Mouse (Mus musculus) liver, embryonic 12.5 days (tissue): Measurements from ENCODE around the gene Cops7a. TPM values are rescaled to one million over a fixed set of nuclear protein-coding genes. Genes with fewer than 3 reads are reported as not detected.

Experiments
- ATAC-seq: fragments of 200-750 bp; cut with Nextera tagmentation; 2 replicates; pipeline ENCODE4 v1.8.0; 2017; ENCODE audit warnings: moderate number of reproducible peaks, mild to moderate bottlenecking, moderate library complexity
- H3K27ac ChIP-seq: fragments of 300-500 bp; sonication (generic); 2 replicates; pipeline ENCODE4 v1.5.1; 2016; ENCODE audit warnings: mild to moderate bottlenecking
- H3K27me3 ChIP-seq: fragments of 300-500 bp; sonication (generic); replicated peaks from 2 replicates; pipeline ENCODE4 v1.6.1; 2016; ENCODE audit warnings: mild to moderate bottlenecking, moderate library complexity
- H3K36me3 ChIP-seq: fragments of 300-500 bp; sonication (generic); 2 replicates; pipeline ENCODE4 v1.6.1; 2016; ENCODE audit warnings: mild to moderate bottlenecking, moderate library complexity
- H3K4me1 ChIP-seq: fragments of 300-500 bp; sonication (generic); 2 replicates; pipeline ENCODE4 v1.6.1; 2016
- H3K4me2 ChIP-seq: fragments of 300-500 bp; sonication (generic); 2 replicates; pipeline ENCODE4 v1.6.1; 2016; ENCODE audit warnings: mild to moderate bottlenecking, moderate library complexity
- H3K4me3 ChIP-seq: fragments of 300-500 bp; sonication (generic); 2 replicates; pipeline ENCODE4 v1.5.1; 2016; ENCODE audit warnings: mild to moderate bottlenecking, moderate library complexity
- H3K9ac ChIP-seq: fragments of 300-500 bp; sonication (generic); 2 replicates; pipeline ENCODE4 v1.6.1; 2016; ENCODE audit warnings: mild to moderate bottlenecking, moderate library complexity
- H3K9me3 ChIP-seq: fragments of 300-500 bp; sonication (generic); replicated peaks from 2 replicates; pipeline ENCODE4 v1.6.1; 2016; ENCODE audit warnings: mild to moderate bottlenecking, moderate library complexity
- WGBS: fragments of 180-500 bp; shearing (Covaris S2); methylation state at CpG from one replicate; pipeline ENCODE4 v1.1.7; 2016; ENCODE audit not compliant: insufficient replicate concordance; 5-methylcytosine and 5-hydroxymethylcytosine counted together
- polyA plus RNA-seq: library from polyadenylated mRNA; unstranded; fragments of >200 nt; fragmentation: Nextera tagmentation; extraction: Ambion mirVana; gene quantifications from 2 replicates; pipeline ENCODE4 v1.2.1, GENCODE M21; 2016

Cops7a gene
- polyA plus RNA-seq, 1 experiment from 2014 or later, result 88.7 TPM

DNA sequence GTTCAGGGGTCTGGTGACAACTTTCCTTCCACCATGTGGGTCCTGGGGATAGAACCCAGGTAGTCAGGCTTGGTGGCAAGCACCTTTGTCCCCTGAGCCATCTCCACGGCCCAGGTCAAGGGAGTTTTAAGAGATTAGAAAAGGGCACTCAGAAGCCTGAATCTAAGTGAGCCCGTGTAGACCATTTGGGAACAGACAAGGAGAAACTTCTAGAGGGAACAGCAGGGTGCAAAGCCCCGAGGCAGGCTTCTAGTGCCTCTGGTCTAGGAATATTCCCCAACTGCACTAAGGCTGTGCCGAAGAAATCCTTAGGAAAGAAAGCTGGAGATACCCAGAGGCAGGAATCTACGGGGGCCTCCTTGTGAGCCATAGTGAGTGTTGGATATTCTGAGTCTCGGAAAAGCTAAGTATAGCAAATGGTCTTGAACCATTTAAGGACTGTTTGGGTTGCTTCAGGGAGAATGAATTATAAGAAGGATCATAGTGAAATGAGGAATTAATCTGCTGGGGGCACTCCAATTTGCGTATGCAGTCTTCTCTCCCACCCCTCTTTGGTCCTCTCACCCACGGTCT is 30.6 kb upstream of the Cops7a start:
- Histone ChIP-seq H3K9me3 (no peaks in the 10 kb centered on the region), H3K4me1 (peaks cover 16% of the 10 kb centered on the region), H3K36me3 (no peaks in the 10 kb centered on the region), H3K27me3 (peaks cover 100% of the 10 kb centered on the region), H3K9ac (no peak overlapping the region), H3K4me3 (no peak overlapping the region), H3K4me2 (no peak overlapping the region), H3K27ac (no peak overlapping the region)
- ATAC-seq, result no peak
- 42% methylated on average over 8 of the region's 8 CpGs for WGBS

- peaks cover 98% of the 10 kb centered on the region for H3K27me3 ChIP-seq
- H3K36me3 ChIP-seq, result no peaks in the 10 kb centered on the region
- H3K4me2 ChIP-seq, result no peak overlapping the region
- no peak overlapping the region for H3K4me3 ChIP-seq
- 73% methylated on average over 7 of the region's 7 CpGs for WGBS
- H3K9me3 ChIP-seq, result 0 out of 2 replicates have a peak, but pooled peaks cover under 1% of the 10 kb centered on the region
- peaks cover 16% of the 10 kb centered on the region for H3K4me1 ChIP-seq
- H3K27ac ChIP-seq, result no peak overlapping the region
- no peak for ATAC-seq
- H3K9ac ChIP-seq, result no peak overlapping the region
These were observed 29.9 kb upstream of the Cops7a start for GRCm38 (mm10) chr6:124995246-124995645.

DNA sequence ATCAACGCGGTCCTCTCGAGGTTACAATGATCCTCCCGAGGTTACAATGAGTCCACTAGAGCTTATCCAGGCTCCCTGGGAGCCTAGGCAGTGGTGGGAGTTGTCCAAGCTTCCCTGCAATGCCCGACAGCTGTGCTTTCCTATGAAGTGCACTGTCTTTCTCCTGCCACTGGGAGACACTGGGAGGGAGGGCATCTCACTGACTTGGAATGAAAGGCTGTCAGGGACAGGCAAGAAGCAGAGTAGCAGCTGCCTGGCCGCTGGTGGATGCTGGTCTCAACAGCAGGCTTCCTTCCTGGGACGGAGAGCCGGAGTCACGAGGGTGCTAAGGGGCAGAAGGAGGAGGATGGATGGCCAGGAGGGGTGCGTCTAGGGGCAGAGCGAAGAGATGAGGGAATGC is 28.5 kb upstream of the Cops7a start:
- Histone ChIP-seq H3K36me3 (no peaks in the 10 kb centered on the region), H3K27me3 (peaks cover 85% of the 10 kb centered on the region), H3K9me3 (0 out of 2 replicates have a peak, but pooled peaks cover 7% of the 10 kb centered on the region), H3K4me2 (no peak overlapping the region), H3K27ac (no peak overlapping the region), H3K4me1 (peaks cover 16% of the 10 kb centered on the region), H3K4me3 (no peak overlapping the region), H3K9ac (no peak overlapping the region)
- WGBS, result 18% methylated on average over 11 of the region's 11 CpGs
- ATAC-seq, result no peak

DNA sequence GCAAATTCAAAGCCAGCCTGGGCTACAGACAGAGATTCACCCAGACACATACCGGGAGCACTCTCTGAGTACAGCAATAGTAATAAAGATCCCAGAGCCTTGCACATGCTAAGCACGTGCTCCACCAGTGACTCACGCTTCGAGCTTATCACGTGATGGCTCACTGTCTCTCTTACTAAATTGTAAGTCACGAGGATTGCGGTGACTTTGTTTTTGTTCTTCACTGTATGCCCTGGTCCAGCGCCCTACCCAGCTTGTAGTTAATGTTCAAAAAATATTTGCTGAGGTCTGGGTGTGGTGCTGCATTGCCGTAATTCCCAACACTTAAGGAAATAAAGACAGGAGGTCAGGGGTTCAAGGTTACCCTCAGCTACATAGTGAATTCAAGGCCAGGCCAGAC is 28.0 kb upstream of the Cops7a start:
- Histone ChIP-seq H3K27ac (no peak overlapping the region), H3K4me2 (no peak overlapping the region), H3K4me3 (no peak overlapping the region), H3K27me3 (peaks cover 81% of the 10 kb centered on the region), H3K36me3 (no peaks in the 10 kb centered on the region), H3K9ac (no peak overlapping the region), H3K9me3 (0 out of 2 replicates have a peak, but pooled peaks cover 7% of the 10 kb centered on the region), H3K4me1 (peaks cover 16% of the 10 kb centered on the region)
- 67% methylated on average over 9 of the region's 9 CpGs for WGBS
- ATAC-seq, result no peak

DNA sequence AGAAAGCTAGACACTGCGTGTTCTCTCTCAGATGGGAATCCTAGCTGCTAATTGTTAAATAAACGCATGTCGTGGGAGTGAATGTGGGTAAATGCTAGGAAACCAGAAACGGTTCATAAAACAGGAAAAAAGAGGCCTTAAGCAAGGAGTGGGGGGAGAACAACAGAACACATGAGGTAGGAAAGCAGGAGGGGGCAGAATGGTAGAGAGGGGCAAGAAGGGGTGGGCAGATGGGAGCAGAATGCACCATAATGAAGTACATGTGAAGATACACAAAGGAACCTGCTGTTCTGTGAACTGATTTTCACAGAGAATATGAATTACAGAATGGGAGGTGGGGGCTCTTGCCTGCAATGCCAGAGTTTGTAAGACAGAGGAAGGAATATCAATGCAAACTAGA is 26.9 kb upstream of the Cops7a start:
- Histone ChIP-seq H3K9me3 (0 out of 2 replicates have a peak, but pooled peaks cover 7% of the 10 kb centered on the region), H3K4me3 (no peak overlapping the region), H3K36me3 (no peaks in the 10 kb centered on the region), H3K27ac (no peak overlapping the region), H3K9ac (no peak overlapping the region), H3K4me1 (peaks cover 10% of the 10 kb centered on the region), H3K27me3 (peaks cover 77% of the 10 kb centered on the region), H3K4me2 (no peak overlapping the region)
- no peak for ATAC-seq
- 60% methylated on average over 4 of the region's 4 CpGs for WGBS

DNA sequence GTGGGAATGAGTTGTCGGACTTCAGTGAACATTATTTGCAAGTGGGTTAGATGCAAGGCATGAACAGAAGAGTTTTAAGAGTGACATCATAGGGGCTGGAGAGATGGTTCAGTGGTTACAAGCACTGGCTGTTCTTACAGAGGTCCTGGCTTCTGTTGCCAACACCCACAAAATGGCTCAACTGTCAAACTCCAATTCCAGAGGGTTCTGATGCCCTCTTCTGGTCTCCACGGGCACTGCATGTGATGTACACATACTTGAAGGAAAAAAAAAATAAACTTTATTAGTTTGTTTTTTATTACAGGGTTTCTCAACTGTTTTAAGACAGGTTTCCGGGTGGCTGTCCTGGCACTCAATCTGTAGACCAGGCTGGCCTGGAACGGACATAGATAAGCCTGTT is 2.4 kb upstream of the Cops7a start:
- WGBS, result 54% methylated on average over 4 of the region's 4 CpGs
- H3K4me2 ChIP-seq, result no peak overlapping the region
- no peak overlapping the region for H3K9ac ChIP-seq
- no peaks in the 10 kb centered on the region; the same call in 1 of the 2 replicates for H3K27me3 ChIP-seq
- H3K36me3 ChIP-seq, result peaks cover 6% of the 10 kb centered on the region
- no peaks in the 10 kb centered on the region for H3K9me3 ChIP-seq
- H3K4me3 ChIP-seq, result no peak overlapping the region
- ATAC-seq, result no peak
- no peak overlapping the region for H3K27ac ChIP-seq
- peaks cover 20% of the 10 kb centered on the region for H3K4me1 ChIP-seq

- Histone ChIP-seq H3K9ac (peak overlapping the region; percentile 90; the same call in 1 of the 2 replicates), H3K4me2 (peak overlapping the region; percentile 91), H3K27me3 (no peaks in the 10 kb centered on the region; the same call in 1 of the 2 replicates), H3K4me3 (peak overlapping the region; percentile 81), H3K4me1 (peaks cover 20% of the 10 kb centered on the region), H3K27ac (peak overlapping the region; percentile 16; the same call in 1 of the 2 replicates), H3K9me3 (no peaks in the 10 kb centered on the region), H3K36me3 (peaks cover 17% of the 10 kb centered on the region)
- 93% methylated on average over 7 of the region's 7 CpGs for WGBS
- ATAC-seq, result no peak
These were observed 1.3 kb upstream of the Cops7a start for GRCm38 (mm10) chr6:124966466-124967118.

DNA sequence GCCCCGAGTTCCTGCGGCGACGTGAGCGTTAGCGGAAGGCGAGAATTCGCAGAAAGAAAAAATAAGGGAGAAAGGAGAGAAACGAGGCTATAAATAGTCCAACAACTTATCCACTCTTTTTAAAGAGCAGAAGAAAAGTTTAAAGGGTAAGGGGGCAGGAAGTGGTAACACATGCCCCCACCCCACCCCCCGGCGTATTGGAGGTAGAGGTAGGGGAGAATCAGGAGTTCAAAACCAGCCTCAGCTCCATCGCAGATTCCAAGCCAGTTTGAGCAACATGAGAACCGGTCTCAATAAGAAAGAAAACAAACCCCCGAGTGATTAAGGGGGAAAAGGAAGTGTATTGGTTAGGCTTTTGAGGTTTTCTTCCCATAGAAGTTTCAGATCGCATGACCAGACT is 409 bp upstream of the Cops7a start:
- WGBS, result 6% methylated on average over 15 of the region's 15 CpGs
- Histone ChIP-seq H3K9ac (peak overlapping the region; percentile 90), H3K27ac (peak overlapping the region; percentile 87), H3K4me1 (peaks cover 20% of the 10 kb centered on the region), H3K4me3 (peak overlapping the region; percentile 81), H3K4me2 (peak overlapping the region; percentile 91), H3K36me3 (peaks cover 25% of the 10 kb centered on the region), H3K27me3 (no peaks in the 10 kb centered on the region; the same call in 1 of the 2 replicates), H3K9me3 (no peaks in the 10 kb centered on the region)
- no peak for ATAC-seq

GRCm38 (mm10) chr6:124964638-124965037 is 700 bp downstream of the Cops7a start:
- no peaks in the 10 kb centered on the region for H3K9me3 ChIP-seq
- peaks cover 20% of the 10 kb centered on the region for H3K4me1 ChIP-seq
- peaks cover 36% of the 10 kb centered on the region for H3K36me3 ChIP-seq
- peak overlapping the region; percentile 90 for H3K9ac ChIP-seq
- peak overlapping the region; percentile 81 for H3K4me3 ChIP-seq
- peak overlapping the region; percentile 91 for H3K4me2 ChIP-seq
- 17% methylated on average over 16 of the region's 16 CpGs for WGBS
- no peaks in the 10 kb centered on the region for H3K27me3 ChIP-seq
- ATAC-seq, result peak; percentile 5
- peak overlapping the region; percentile 87 for H3K27ac ChIP-seq

DNA sequence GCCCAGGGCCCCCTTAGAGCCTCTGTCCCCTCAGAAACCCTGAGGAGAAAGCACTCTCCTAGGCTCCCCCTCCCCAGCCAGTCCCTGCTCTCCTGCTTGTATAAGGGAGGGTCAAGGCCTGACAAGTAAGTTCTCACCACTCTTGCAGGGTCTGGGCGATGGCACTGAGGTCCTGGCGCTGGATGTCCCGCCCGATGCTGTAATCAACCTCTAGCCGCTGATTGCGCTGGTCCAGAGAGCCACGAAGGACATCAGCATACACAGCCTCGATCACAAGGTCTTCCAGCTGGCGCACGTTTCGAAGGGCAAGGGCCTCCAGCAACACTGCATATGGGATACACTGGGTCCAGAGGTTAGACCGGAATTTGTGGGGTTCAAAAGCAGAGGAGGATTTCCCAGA is 4.3 kb downstream of the Cops7a start:
- Histone ChIP-seq H3K4me3 (no peak overlapping the region), H3K27ac (no peak overlapping the region), H3K27me3 (no peaks in the 10 kb centered on the region), H3K9ac (no peak overlapping the region), H3K36me3 (peaks cover 64% of the 10 kb centered on the region), H3K9me3 (no peaks in the 10 kb centered on the region), H3K4me1 (peaks cover 12% of the 10 kb centered on the region), H3K4me2 (no peak overlapping the region)
- no peak for ATAC-seq
- WGBS, result 84% methylated on average over 12 of the region's 12 CpGs

GRCm38 (mm10) chr6:124959960-124960359 is 5.4 kb downstream of the Cops7a start:
- no peak for ATAC-seq
- peaks cover 70% of the 10 kb centered on the region for H3K36me3 ChIP-seq
- WGBS, result 87% methylated on average over 13 of the region's 13 CpGs

DNA sequence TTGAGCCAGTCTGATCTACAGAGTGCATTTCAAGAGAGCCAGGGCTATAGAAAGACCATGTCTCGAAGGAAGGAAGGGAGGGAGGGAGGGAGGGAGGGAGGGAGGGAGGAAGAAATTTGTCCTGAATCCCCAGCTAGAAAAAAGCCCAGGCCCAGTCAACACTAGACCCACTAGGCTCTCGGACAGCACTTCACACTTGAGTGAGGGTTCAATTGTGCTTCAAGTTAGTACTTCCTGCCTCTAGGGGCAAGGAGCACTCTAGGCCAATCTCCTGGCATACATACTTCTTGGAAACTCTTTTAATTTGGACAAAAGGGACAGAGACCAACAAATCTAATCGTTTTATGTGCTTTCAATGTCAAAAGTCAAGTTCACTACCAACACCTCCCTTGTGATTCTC is 7.2 kb downstream of the Cops7a start:
- Histone ChIP-seq H3K4me1 (no peaks in the 10 kb centered on the region), H3K27ac (no peak overlapping the region), H3K9me3 (no peaks in the 10 kb centered on the region), H3K36me3 (peaks cover 83% of the 10 kb centered on the region), H3K27me3 (no peaks in the 10 kb centered on the region), H3K4me2 (no peak overlapping the region), H3K9ac (no peak overlapping the region), H3K4me3 (no peak overlapping the region)
- no peak for ATAC-seq
- 74% methylated on average over 3 of the region's 3 CpGs for WGBS

More at GRCm38 (mm10) chr6:124959960-124960359, 5.4 kb downstream of the Cops7a start:
- Histone ChIP-seq H3K9me3 (no peaks in the 10 kb centered on the region), H3K4me2 (no peak overlapping the region), H3K27ac (no peak overlapping the region), H3K27me3 (no peaks in the 10 kb centered on the region), H3K9ac (no peak overlapping the region), H3K4me1 (peaks cover 8% of the 10 kb centered on the region), H3K4me3 (no peak overlapping the region)
